ENCODE assay signal across 12 mouse cellular contexts in the genomic region with DNA sequence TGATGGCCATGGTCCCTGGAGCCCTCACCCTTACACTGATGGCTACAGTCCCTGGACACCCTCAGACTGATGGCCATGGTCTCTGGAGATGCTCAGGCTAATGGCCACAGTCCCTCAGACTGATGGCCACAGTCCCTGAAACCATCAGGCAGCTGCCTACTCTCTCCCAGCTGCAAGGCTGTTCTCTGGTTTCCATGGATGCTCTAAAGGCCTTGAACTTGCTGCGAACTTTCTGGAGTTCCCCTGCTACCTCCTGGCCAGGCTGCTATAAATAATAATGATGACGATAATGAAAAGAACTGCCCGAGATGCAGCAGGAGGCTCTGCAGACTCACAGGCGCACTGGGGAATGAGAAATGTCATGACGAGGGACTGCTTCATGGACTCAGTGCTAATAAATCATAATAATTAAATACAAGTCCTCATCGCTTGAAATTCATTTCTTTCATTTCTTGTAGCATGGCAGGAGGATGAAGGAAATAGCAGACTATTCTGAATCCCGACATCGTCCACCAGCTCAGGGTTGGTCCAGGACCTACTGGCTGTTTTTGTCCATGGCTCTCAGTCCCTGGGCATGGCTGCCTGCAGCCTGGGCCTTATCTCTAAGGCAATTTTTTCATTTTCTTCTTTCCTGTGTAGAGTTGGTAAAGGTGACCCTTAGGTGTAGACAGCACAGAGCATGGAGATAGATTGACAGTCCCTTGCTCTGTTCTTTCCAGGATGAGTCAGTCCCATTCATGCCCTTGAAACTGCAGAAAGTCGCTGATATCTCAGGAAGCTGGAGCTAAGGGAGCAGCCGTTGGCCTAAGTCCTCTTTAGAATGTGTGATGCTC.
DNase-seq lines count a peak whose midpoint lies in the region; ATAC-seq and TF ChIP-seq lines count a peak whose summit lies in the region.
"Had no signal": no experiment of that assay in that cellular context is flagged by ENCODE, and none has a peak within 500 bp of the region (broad histone marks: within the 10 kb centered on the region; RNA-seq: fewer than 3 reads in every experiment).

No protein-coding gene starts in this region.

- H3K36me3 ChIP-seq in heart, embryonic 15.5 days = no peaks in the 10 kb centered on the region
- no peaks in the 10 kb centered on the region for H3K36me3 ChIP-seq in kidney, embryonic 16.5 days (ENCODE audit: insufficient read depth, low read length)
- no peaks in the 10 kb centered on the region for H3K36me3 ChIP-seq in stomach, embryonic 14.5 days (ENCODE audit: control insufficient read depth, insufficient read depth, low read length)
- H3K36me3 ChIP-seq: embryonic facial prominence, embryonic 15.5 days; G1E had no signal

- peak; percentile 26 for DNase-seq in ovary, adult 18-20 months (ENCODE audit: low spot score)
- DNase-seq in ovary, postnatal 36 days (ENCODE audit: low spot score) = no peak
- DNase-seq in layer of hippocampus, postnatal 14 days (ENCODE audit: low spot score in 2 of 2) = no peak
- no peak for DNase-seq in layer of hippocampus, adult 2 months (ENCODE audit: low spot score in 2 of 2)
- DNase-seq: thymus, adult 18-20 months had no signal

- peak; percentile 67 for ATAC-seq in heart, embryonic 15.5 days (replicated peaks; ENCODE audit: insufficient number of reproducible peaks, insufficient read depth, low FRiP score, low read depth)
- ATAC-seq in kidney, embryonic 16.5 days (ENCODE audit: low FRiP score, low TSS enrichment) = peak; percentile 84
- ATAC-seq in stomach, embryonic 14.5 days (ENCODE audit: insufficient number of reproducible peaks, insufficient read depth, low FRiP score, low read depth) = peak; percentile 66; the same call in 1 of the 2 replicates
- no peak for ATAC-seq in cerebellum, adult (ENCODE audit: insufficient number of reproducible peaks, low FRiP score, low TSS enrichment)

- no peak overlapping the region for H3K4me2 ChIP-seq in heart, embryonic 15.5 days
- no peak overlapping the region for H3K4me2 ChIP-seq in kidney, embryonic 16.5 days (replicated peaks; ENCODE audit: low read depth, low read length)
- H3K4me2 ChIP-seq in stomach, embryonic 14.5 days (replicated peaks; ENCODE audit: low read depth, low read length) = no peak overlapping the region
- H3K4me2 ChIP-seq: embryonic facial prominence, embryonic 15.5 days had no signal

- no peaks in the 10 kb centered on the region for H3K27me3 ChIP-seq in heart, embryonic 15.5 days
- no peaks in the 10 kb centered on the region for H3K27me3 ChIP-seq in kidney, embryonic 16.5 days (ENCODE audit: insufficient read depth, low read length)
- no peaks in the 10 kb centered on the region for H3K27me3 ChIP-seq in stomach, embryonic 14.5 days (ENCODE audit: control insufficient read depth, insufficient read depth, low read length)
- H3K27me3 ChIP-seq: embryonic facial prominence, embryonic 15.5 days had no signal

- 32% methylated on average over 10 of the region's 10 CpGs for WGBS in heart, embryonic 15.5 days
- WGBS in kidney, embryonic 16.5 days = 36% methylated on average over 10 of the region's 10 CpGs
- WGBS in stomach, embryonic 14.5 days = 36% methylated on average over 10 of the region's 10 CpGs

- H3K9ac ChIP-seq in heart, embryonic 15.5 days = no peak overlapping the region
- no peak overlapping the region for H3K9ac ChIP-seq in kidney, embryonic 16.5 days (replicated peaks; ENCODE audit: low read length)
- no peak overlapping the region for H3K9ac ChIP-seq in stomach, embryonic 14.5 days (replicated peaks; ENCODE audit: low read depth, low read length)
- H3K9ac ChIP-seq: embryonic facial prominence, embryonic 15.5 days had no signal

- no peaks in the 10 kb centered on the region for H3K9me3 ChIP-seq in heart, embryonic 15.5 days (replicated peaks)
- no peaks in the 10 kb centered on the region for H3K9me3 ChIP-seq in kidney, embryonic 16.5 days (ENCODE audit: low read length)
- no peaks in the 10 kb centered on the region for H3K9me3 ChIP-seq in stomach, embryonic 14.5 days (ENCODE audit: control insufficient read depth, low read depth, low read length)
- H3K9me3 ChIP-seq: embryonic facial prominence, embryonic 15.5 days; G1E had no signal

- no peak for TF ChIP-seq CTCF in layer of hippocampus, adult 2 months (conservative IDR thresholded peaks at IDR 0.05)

- H3K27ac ChIP-seq in heart, embryonic 15.5 days = peak overlapping the region; percentile 28
- peak overlapping the region; percentile 78 for H3K27ac ChIP-seq in kidney, embryonic 16.5 days (ENCODE audit: low read length)
- peak overlapping the region; percentile 76 for H3K27ac ChIP-seq in stomach, embryonic 14.5 days (ENCODE audit: low read length)
- no peak overlapping the region for H3K27ac ChIP-seq in layer of hippocampus, adult 2 months
- H3K27ac ChIP-seq: embryonic facial prominence, embryonic 15.5 days had no signal

- H3K4me1 ChIP-seq in heart, embryonic 15.5 days (replicated peaks) = peaks cover 27% of the 10 kb centered on the region
- peaks cover 27% of the 10 kb centered on the region for H3K4me1 ChIP-seq in kidney, embryonic 16.5 days (ENCODE audit: insufficient read depth, low read length)
- peaks cover 14% of the 10 kb centered on the region for H3K4me1 ChIP-seq in stomach, embryonic 14.5 days (ENCODE audit: control insufficient read depth, insufficient read depth, low read length)

- no peak overlapping the region for H3K4me3 ChIP-seq in heart, embryonic 15.5 days
- no peak overlapping the region for H3K4me3 ChIP-seq in kidney, embryonic 16.5 days (ENCODE audit: low read length)
- no peak overlapping the region for H3K4me3 ChIP-seq in stomach, embryonic 14.5 days (ENCODE audit: low read depth, low read length)
- no peak overlapping the region for H3K4me3 ChIP-seq in layer of hippocampus, adult 2 months
- H3K4me3 ChIP-seq: embryonic facial prominence, embryonic 15.5 days; myocyte had no signal
